Mouse (Mus musculus): ENCODE results near the gene Klk7. TPM values are rescaled to one million over a fixed set of nuclear protein-coding genes. Genes with fewer than 3 reads are reported as not detected.

Gene Klk7
- polyA plus RNA-seq, 1 experiment = not detected

DNA sequence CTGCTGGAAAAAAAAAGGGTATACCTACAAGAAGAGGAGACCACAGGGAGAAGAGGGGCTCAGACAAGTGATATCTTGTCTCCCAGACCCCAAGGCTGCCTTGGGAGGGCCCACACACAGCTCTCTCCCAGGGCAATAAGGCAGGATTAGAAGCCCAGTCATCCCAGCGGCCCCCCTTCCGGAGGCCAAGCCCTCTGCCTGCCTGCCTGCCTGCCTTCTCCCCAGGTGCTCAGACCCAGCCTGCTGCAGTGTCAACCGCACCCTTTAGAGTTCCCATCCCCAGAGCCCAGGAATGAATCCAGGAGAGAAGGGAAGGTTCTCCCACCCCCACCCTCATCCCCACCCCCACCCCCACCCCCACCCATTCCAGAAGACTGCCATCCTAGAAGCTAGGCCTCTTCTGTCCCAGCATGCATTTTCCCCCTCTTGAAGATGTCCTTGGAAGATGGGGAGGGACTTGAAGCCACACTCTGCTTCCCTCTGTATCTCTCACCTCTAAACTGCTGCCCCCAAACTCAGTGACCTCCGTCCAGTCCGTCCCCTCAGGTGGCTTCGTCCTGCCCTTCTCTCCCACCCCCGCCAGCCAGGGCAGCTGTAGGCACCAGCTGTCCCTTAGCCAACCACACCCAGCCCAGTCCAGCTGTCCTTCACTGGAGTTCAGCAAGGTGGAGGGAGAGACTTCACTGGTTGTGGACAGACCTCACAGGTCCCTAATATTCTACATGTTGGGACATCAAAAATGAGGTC, 35.6 kb upstream of the Klk7 start:
- whole genome bisulfite sequencing = 74% methylated on average over 7 of the region's 7 CpGs
- H3K4me3 ChIP-seq (replicated peaks; ENCODE audit: control insufficient read depth, low read depth, low read length) = no peak overlapping the region
- no peak for TF ChIP-seq CTCF (IDR thresholded peaks at IDR 0.05; ENCODE audit: control insufficient read depth, insufficient read depth, low read length)
- TF ChIP-seq POLR2A (IDR thresholded peaks at IDR 0.05; ENCODE audit: borderline replicate concordance, control insufficient read depth, low read depth, low read length) = no peak

DNA sequence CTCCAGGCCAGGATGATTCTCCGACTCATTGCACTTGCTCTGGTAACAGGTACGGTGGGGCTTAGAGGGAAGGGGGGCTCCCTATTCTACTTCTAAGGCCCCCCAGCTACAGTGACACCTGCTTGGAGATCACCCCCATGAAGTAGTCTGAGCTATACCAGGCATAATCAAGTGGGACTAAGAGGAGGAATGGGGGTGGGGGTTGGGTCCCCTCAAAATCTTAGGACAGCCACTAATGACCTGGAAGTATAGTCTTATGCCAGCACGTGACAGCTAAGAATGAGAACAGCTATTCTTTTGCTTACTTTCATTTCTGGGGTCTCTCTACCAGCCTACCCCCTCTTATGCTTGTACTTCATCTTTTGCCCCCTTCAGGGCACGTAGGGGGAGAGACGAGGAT, 34.6 kb upstream of the Klk7 start:
- 82% methylated on average over 5 of the region's 5 CpGs for WGBS
- Histone ChIP-seq H3K4me1 (ENCODE audit: control insufficient read depth, insufficient read depth, low read length) (no peaks in the 10 kb centered on the region), H3K4me3 (replicated peaks; ENCODE audit: control insufficient read depth, low read depth, low read length) (no peak overlapping the region), H3K27ac (ENCODE audit: control insufficient read depth, insufficient read depth, low read depth, low read length, poor library complexity) (no peak overlapping the region)
- TF ChIP-seq POLR2A (IDR thresholded peaks at IDR 0.05; ENCODE audit: borderline replicate concordance, control insufficient read depth, low read depth, low read length) (no peak), CTCF (IDR thresholded peaks at IDR 0.05; ENCODE audit: control insufficient read depth, insufficient read depth, low read length) (no peak)

More for the DNA sequence above, 35.6 kb upstream of the Klk7 start:
- no peak overlapping the region for H3K27ac ChIP-seq (ENCODE audit: control insufficient read depth, insufficient read depth, low read depth, low read length, poor library complexity)
- H3K4me1 ChIP-seq (ENCODE audit: control insufficient read depth, insufficient read depth, low read length) = no peaks in the 10 kb centered on the region

DNA sequence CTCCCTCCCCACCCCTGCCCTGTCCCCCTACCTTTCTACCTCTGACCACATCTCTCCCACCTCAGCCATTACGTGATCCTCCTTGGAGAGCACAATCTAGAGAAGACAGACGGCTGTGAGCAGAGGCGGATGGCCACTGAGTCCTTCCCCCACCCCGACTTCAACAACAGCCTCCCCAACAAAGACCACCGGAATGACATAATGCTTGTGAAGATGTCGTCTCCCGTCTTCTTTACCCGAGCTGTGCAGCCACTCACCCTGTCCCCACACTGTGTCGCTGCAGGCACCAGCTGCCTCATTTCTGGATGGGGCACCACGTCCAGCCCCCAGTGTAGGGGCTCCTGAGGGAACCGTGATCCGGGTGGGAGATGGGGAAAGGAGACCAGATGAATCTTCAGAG, 33.7 kb upstream of the Klk7 start:
- H3K4me3 ChIP-seq (replicated peaks; ENCODE audit: control insufficient read depth, low read depth, low read length) = no peak overlapping the region

DNA sequence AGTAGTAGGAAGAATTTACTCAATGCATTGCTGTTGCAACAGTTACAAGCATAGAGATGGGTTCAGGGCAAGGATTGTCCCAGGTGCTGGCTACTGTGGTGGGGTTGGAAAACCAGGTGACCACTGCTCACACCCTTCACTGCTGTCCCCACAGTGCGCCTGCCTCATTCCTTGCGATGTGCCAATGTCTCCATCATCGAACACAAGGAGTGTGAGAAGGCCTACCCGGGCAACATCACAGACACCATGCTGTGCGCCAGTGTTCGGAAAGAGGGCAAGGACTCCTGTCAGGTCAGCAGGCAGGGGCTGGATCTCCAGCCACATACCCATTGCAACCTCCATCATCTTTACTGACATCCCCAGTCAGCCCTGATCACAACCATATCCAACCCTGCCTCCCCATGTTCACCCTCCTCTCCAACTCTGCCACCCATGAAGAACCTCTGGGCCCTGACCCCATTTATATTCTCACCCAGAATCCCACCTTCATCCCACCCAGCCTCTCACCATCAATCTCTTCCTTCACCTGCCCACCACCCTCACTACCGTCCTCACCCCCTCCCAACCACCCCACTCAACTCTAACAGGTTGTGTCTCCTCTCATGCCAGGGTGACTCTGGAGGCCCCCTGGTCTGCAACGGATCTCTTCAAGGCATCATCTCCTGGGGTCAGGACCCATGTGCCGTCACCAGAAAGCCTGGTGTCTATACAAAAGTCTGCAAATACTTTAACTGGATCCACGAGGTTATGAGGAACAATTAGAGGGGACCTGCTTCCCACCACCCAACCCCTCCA, 32.7 kb upstream of the Klk7 start:
- Histone ChIP-seq H3K27ac (ENCODE audit: control insufficient read depth, insufficient read depth, low read depth, low read length, poor library complexity) (no peak overlapping the region), H3K4me1 (ENCODE audit: control insufficient read depth, insufficient read depth, low read length) (no peaks in the 10 kb centered on the region), H3K4me3 (replicated peaks; ENCODE audit: control insufficient read depth, low read depth, low read length) (no peak overlapping the region)
- TF ChIP-seq CTCF (IDR thresholded peaks at IDR 0.05; ENCODE audit: control insufficient read depth, insufficient read depth, low read length) (no peak), POLR2A (IDR thresholded peaks at IDR 0.05; ENCODE audit: borderline replicate concordance, control insufficient read depth, low read depth, low read length) (no peak)
- 76% methylated on average over 10 of the region's 10 CpGs for WGBS

More for the DNA sequence above, 33.7 kb upstream of the Klk7 start:
- no peak overlapping the region for H3K27ac ChIP-seq (ENCODE audit: control insufficient read depth, insufficient read depth, low read depth, low read length, poor library complexity)
- WGBS = 80% methylated on average over 12 of the region's 12 CpGs
- no peaks in the 10 kb centered on the region for H3K4me1 ChIP-seq (ENCODE audit: control insufficient read depth, insufficient read depth, low read length)
- TF ChIP-seq CTCF (IDR thresholded peaks at IDR 0.05; ENCODE audit: control insufficient read depth, insufficient read depth, low read length) (no peak), POLR2A (IDR thresholded peaks at IDR 0.05; ENCODE audit: borderline replicate concordance, control insufficient read depth, low read depth, low read length) (no peak)

DNA sequence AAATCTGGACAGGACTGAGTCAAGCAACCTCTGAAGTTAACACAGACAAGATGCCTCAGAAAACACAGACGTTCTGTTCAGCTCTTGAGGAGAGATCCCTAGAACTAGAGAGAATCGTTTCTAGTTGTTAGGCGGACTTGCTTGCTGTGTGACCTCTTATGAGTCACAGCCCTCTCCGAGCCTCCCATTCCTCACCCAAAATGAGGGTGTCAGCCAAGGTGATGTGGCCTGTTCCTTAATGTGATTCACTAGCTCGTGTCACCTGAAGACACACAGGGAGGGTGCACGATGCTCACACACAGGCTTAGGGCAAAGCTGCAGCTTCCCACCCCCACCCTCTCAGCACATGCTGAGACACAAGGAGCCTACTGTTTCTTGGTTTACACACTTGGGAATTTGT, 30.9 kb upstream of the Klk7 start:
- H3K4me1 ChIP-seq (ENCODE audit: control insufficient read depth, insufficient read depth, low read length) = no peaks in the 10 kb centered on the region
- TF ChIP-seq POLR2A (IDR thresholded peaks at IDR 0.05; ENCODE audit: borderline replicate concordance, control insufficient read depth, low read depth, low read length) (no peak), CTCF (IDR thresholded peaks at IDR 0.05; ENCODE audit: control insufficient read depth, insufficient read depth, low read length) (no peak)
- 60% methylated on average over 6 of the region's 6 CpGs for WGBS
- no peak overlapping the region for H3K4me3 ChIP-seq (replicated peaks; ENCODE audit: control insufficient read depth, low read depth, low read length)
- no peak overlapping the region for H3K27ac ChIP-seq (ENCODE audit: control insufficient read depth, insufficient read depth, low read depth, low read length, poor library complexity)

DNA sequence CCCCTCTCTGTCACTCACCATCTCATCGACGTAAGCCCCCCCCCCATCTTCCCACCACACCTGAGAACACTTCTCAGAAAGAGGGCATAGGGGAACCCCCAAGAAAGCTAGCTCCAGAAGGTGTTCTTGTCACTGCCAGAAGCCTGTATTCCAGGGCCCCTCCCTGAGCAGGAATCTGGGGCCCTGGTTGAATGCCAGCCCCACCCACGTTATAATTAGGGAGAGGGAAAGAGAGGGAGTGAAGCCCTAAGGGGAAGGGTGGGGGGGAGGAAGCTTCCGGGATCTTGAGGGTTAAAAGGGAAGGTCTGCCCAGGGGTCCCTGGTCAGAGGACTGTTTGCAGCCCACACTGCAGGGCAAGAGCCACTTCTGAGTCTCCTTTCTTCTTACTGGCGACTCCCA, 30.3 kb upstream of the Klk7 start, which contains the start of gene Klk10:
TSS of gene Klk10 (plus strand) at position 290 of the 400 bp plus-strand sequence.
- WGBS = 32% methylated on average over 5 of the region's 5 CpGs
- TF ChIP-seq POLR2A (IDR thresholded peaks at IDR 0.05; ENCODE audit: borderline replicate concordance, control insufficient read depth, low read depth, low read length) = no peak
- TF ChIP-seq CTCF (IDR thresholded peaks at IDR 0.05; ENCODE audit: control insufficient read depth, insufficient read depth, low read length) = no peak
- no peak within 1 kb of the TSS for H3K27ac ChIP-seq (ENCODE audit: control insufficient read depth, insufficient read depth, low read depth, low read length, poor library complexity)
- no peak within 1 kb of the TSS for H3K4me3 ChIP-seq (replicated peaks; ENCODE audit: control insufficient read depth, low read depth, low read length)
- no peaks in the 10 kb centered on the region for H3K4me1 ChIP-seq (ENCODE audit: control insufficient read depth, insufficient read depth, low read length)

DNA sequence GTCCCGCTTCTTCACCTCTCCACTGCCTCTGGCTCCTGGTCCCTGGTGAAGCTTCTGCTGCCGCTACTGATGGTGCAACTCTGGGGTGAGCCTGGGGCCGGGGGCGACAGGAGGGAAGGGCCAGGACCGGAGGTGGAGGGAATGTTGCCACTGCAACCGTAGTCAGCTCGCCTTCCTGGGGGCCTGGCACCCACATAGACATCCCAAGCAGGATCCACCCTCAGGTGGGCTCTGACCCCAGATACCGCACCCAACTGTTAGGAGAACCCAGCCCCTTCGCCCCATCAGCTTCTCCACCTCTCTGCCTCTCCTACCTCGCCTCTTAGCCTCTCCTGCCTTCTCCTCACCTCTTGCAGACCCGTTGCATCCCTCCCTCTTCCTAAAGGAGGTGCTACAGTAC, 29.6 kb upstream of the Klk7 start:
- H3K4me1 ChIP-seq (ENCODE audit: control insufficient read depth, insufficient read depth, low read length) = no peaks in the 10 kb centered on the region
- TF ChIP-seq POLR2A (IDR thresholded peaks at IDR 0.05; ENCODE audit: borderline replicate concordance, control insufficient read depth, low read depth, low read length) (no peak), CTCF (IDR thresholded peaks at IDR 0.05; ENCODE audit: control insufficient read depth, insufficient read depth, low read length) (no peak)
- H3K4me3 ChIP-seq (replicated peaks; ENCODE audit: control insufficient read depth, low read depth, low read length) = no peak overlapping the region
- WGBS = 79% methylated on average over 11 of the region's 11 CpGs
- H3K27ac ChIP-seq (ENCODE audit: control insufficient read depth, insufficient read depth, low read depth, low read length, poor library complexity) = no peak overlapping the region

Measured in bone marrow, adult 2 months (tissue).